Mouse (Mus musculus) liver, adult 2 months (tissue): ENCODE measurements at regions not wholly inside any gene's neighbourhood (a gene's known extent, or its start where the extent isn't known, plus 50 kb on each side); places are given as distances from the start of the nearest gene placed in this dataset.

Source experiments
- CTCF ChIP-seq: fragments of 200-500 bp; IDR thresholded peaks from 2 replicates; pipeline ENCODE4 v1.5.1; 2011; ENCODE audit warnings: low read depth, low read length, control low read depth
- POLR2A ChIP-seq: fragments of 200-500 bp; IDR thresholded peaks from 2 replicates; pipeline ENCODE4 v1.6.1; 2011; ENCODE audit warnings: low read length, control low read depth; ENCODE audit not compliant: insufficient read depth; ENCODE audit errors: extremely low read depth

DNA sequence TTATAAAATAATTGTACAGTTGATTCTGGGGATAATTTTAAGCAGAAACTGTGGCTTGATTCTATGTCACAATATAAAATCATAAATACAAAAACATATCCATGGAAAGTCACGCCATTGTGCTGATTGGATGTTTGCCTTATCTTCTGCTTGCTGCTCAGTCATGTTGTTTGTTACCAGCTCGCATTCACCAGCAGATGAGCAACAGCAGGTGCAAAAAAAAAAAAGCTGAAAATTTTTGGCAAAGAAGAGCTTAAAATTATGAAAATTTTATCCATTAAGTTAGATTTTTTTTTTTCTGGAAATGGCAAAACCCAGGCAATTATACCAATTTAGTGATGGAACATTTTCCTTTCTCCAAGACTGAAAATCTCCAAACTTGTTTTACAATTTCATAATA is 115.2 kb upstream of the Crbn start:
- no peak for TF ChIP-seq CTCF
- no peak for TF ChIP-seq POLR2A
